Mouse (Mus musculus) neural tube, embryonic 11.5 days (tissue): Measurements from ENCODE around the gene Dner. TPM values are rescaled to one million over a fixed set of nuclear protein-coding genes. Genes with fewer than 3 reads are reported as not detected.
"Not testable (repeated sequence)": the region's sequence is repeated elsewhere in the genome, so short reads cannot be mapped to it uniquely, and the experiment has no call there.

Experiments
- ATAC-seq: fragments of 200-750 bp; cut with Nextera tagmentation; 2 replicates; pipeline ENCODE4 v1.8.0; 2017; ENCODE audit warnings: moderate number of reproducible peaks, mild to moderate bottlenecking, moderate TSS enrichment, moderate library complexity; ENCODE audit not compliant: insufficient read depth, low FRiP score, low TSS enrichment
- DNase-seq: peaks from one replicate; pipeline ENCODE4 v3.0.0-alpha.2; 2015; ENCODE audit warnings: low spot score
- H3K27ac ChIP-seq: fragments of 300-500 bp; sonication (generic); 2 replicates; pipeline ENCODE4 v1.5.1; 2014; ENCODE audit warnings: low read depth, mild to moderate bottlenecking, low read length
- H3K27me3 ChIP-seq: fragments of 300-500 bp; sonication (generic); 2 replicates; pipeline ENCODE4 v1.6.1; 2014; ENCODE audit warnings: mild to moderate bottlenecking, low read length, mixed read lengths; ENCODE audit not compliant: control insufficient read depth, insufficient read depth
- H3K36me3 ChIP-seq: fragments of 300-500 bp; sonication (generic); 2 replicates; pipeline ENCODE4 v1.6.1; 2014; ENCODE audit warnings: mild to moderate bottlenecking, low read length, moderate library complexity, mixed read lengths; ENCODE audit not compliant: control insufficient read depth, insufficient read depth
- H3K4me1 ChIP-seq: fragments of 300-500 bp; sonication (generic); 2 replicates; pipeline ENCODE4 v1.6.1; 2014; ENCODE audit warnings: low read length, mixed read lengths; ENCODE audit not compliant: control insufficient read depth, insufficient read depth
- H3K4me2 ChIP-seq: fragments of 300-500 bp; sonication (generic); 2 replicates; pipeline ENCODE4 v1.6.1; 2014; ENCODE audit warnings: low read depth, mild to moderate bottlenecking, moderate library complexity
- H3K4me3 ChIP-seq: fragments of 300-500 bp; sonication (generic); 2 replicates; pipeline ENCODE4 v1.5.1; 2014; ENCODE audit warnings: low read depth, low read length
- H3K9ac ChIP-seq: fragments of 300-500 bp; sonication (generic); 2 replicates; pipeline ENCODE4 v1.6.1; 2014; ENCODE audit warnings: mild to moderate bottlenecking, low read length
- H3K9me3 ChIP-seq: fragments of 300-500 bp; sonication (generic); 2 replicates; pipeline ENCODE4 v1.6.1; 2016; ENCODE audit warnings: low read length; ENCODE audit not compliant: control insufficient read depth
- WGBS: fragments of 180-500 bp; shearing (Covaris S2); extraction: QIAGEN DNeasy Blood & Tissue Kit; methylation state at CpG from one replicate; pipeline ENCODE4 v1.1.7; 2014; 5-methylcytosine and 5-hydroxymethylcytosine counted together
- microRNA-seq: library from miRNA; unstranded; fragments of <30 nt; microRNA quantifications from one replicate; pipeline ENCODE4, GENCODE M21; 2016
- polyA plus RNA-seq: library from polyadenylated mRNA; unstranded; fragments of >200 nt; fragmentation: Nextera tagmentation; extraction: Ambion mirVana; gene quantifications from 2 replicates; pipeline ENCODE4 v1.2.1, GENCODE M21; 2014

The Dner gene
- polyA plus RNA-seq, 1 experiment from 2014 or later = 44.7 TPM

DNA sequence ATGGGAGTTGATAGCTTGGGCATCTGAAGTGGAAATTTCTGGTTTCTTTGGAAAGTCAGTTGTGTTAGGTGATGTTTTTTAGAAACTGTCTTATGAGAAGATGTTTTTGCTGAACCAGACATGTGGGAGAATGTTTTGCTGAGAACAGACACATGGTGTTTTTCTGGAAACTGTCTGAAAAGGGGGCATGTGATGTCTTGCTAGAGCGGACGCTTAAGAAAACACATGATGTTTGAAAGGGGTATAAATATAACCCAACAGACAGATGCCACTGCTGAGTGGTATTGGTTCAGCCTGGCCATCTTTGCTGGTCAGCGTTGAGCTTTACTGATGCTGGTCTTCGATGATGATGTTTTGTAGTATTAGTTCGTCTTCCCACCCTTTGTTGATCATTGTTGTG, 338.8 kb downstream of the Dner start:
- H3K4me1 ChIP-seq = no peaks in the 10 kb centered on the region
- no peak for DNase-seq
- WGBS = 88% methylated on average over 5 of the region's 5 CpGs
- H3K27ac ChIP-seq = no peak overlapping the region
- no peaks in the 10 kb centered on the region for H3K9me3 ChIP-seq
- H3K27me3 ChIP-seq = no peaks in the 10 kb centered on the region
- H3K36me3 ChIP-seq = no peaks in the 10 kb centered on the region
- no peak for ATAC-seq
- no peak overlapping the region for H3K4me3 ChIP-seq
- H3K9ac ChIP-seq = no peak overlapping the region
- H3K4me2 ChIP-seq = no peak overlapping the region

DNA sequence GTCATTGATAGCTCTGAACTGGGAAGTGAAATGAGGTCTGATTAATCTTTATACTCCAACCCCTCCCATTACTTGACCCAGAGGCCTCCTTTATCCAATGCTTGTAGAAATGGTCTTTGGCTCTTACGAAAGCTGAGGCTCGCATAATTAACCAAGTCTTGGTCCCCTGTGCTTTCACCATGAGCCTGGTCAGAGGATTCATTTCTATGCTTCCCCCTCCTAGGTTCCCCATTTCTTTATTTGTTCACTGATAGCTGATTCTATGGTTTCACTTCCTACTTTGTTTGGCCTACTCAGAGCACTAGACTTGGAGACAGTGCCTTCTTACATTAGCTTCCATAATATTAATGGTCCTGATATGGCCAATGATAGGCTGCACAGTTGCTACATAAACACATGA, 345.8 kb downstream of the Dner start:
- no peak overlapping the region for H3K4me2 ChIP-seq
- H3K4me1 ChIP-seq = no peaks in the 10 kb centered on the region
- H3K4me3 ChIP-seq = no peak overlapping the region
- no peak overlapping the region for H3K9ac ChIP-seq
- 88% methylated on average over 2 of the region's 2 CpGs for WGBS
- no peaks in the 10 kb centered on the region for H3K27me3 ChIP-seq
- H3K27ac ChIP-seq = no peak overlapping the region
- no peaks in the 10 kb centered on the region for H3K36me3 ChIP-seq
- ATAC-seq (no peak), DNase-seq (no peak)
- H3K9me3 ChIP-seq = no peaks in the 10 kb centered on the region

DNA sequence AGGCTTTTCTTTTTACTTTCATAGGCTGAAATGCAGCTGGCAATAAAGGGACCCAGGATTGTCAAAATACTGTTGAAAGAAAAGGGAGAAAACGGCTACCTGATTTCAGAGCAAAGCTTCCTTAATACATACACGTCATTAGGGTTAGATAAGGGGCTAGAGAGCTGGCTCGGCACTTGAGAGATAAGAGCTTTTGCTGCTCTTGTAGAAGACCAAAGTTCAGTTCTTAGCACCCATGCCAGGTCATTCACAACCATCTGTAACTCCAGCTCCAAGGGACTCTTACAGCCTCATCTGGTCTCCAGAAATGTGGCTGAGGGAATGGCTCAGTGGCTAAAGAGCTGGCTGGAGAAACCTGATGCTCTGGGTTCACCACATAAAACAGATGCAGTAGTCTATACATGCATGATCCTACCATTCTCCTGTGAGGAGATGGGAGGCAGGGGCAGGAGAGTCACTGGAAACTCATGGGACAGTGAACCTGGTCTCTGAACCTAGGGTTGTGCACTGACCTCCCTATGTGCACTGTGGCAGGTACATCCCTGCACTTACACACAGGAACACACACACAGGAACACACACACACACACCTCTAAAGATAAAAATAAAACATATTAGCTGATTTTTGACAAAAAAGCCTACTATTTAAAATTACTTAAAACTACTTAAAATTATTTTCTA, 348.1 kb downstream of the Dner start:
- whole genome bisulfite sequencing = 79% methylated on average over 3 of the region's 3 CpGs
- no peak overlapping the region for H3K4me3 ChIP-seq
- no peak overlapping the region for H3K27ac ChIP-seq
- H3K27me3 ChIP-seq = no peaks in the 10 kb centered on the region
- DNase-seq (no peak), ATAC-seq (no peak)
- no peaks in the 10 kb centered on the region for H3K36me3 ChIP-seq
- no peaks in the 10 kb centered on the region for H3K9me3 ChIP-seq
- no peak overlapping the region for H3K4me2 ChIP-seq
- no peak overlapping the region for H3K9ac ChIP-seq
- no peaks in the 10 kb centered on the region for H3K4me1 ChIP-seq

DNA sequence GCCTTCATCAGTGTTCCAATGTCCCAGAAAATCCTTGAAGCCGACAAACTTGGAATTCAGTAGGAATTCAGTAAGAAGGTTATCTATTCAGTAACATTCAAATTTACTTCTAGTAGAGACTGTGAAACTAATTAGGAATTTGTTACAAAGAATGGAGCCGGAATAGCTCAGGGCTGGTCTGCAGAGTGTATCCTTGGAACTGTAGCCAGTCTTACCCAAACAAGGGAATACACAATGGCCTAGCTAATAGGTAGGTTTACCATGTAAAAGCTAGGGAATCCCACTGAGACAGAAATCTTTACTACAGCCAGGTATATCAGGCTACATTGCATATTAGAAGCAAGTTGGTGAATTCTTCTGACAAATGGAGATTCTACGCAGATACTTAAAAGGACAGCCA, 363.2 kb downstream of the Dner start:
- H3K9ac ChIP-seq, DNase-seq, H3K36me3 ChIP-seq, ATAC-seq, H3K27ac ChIP-seq, H3K4me3 ChIP-seq, H3K27me3 ChIP-seq, H3K9me3 ChIP-seq, H3K4me2 ChIP-seq, H3K4me1 ChIP-seq: not testable (repeated sequence)
- WGBS = 33% methylated on average over 3 of the region's 3 CpGs

DNA sequence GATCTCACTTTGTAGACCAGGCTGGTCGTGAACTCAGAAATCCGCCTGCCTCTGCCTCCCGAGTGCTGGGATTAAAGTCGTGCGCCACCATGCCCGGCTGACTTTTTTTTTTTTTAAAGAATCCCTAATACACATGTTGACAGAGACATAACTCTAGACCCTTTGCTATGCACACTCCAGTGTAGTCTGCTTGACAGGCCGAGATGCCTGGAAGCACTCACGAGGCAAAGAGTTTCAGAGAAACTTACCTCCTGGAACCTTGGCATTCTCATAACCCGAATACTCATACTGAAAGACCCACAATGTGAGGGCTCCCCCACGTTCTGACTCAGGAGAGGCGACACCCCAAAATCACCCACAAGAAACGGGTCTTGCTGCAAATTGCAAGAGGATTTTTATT, 364.2 kb downstream of the Dner start:
- H3K27ac ChIP-seq, H3K27me3 ChIP-seq, H3K4me3 ChIP-seq, H3K36me3 ChIP-seq, DNase-seq, H3K4me1 ChIP-seq, H3K4me2 ChIP-seq, ATAC-seq, H3K9ac ChIP-seq, H3K9me3 ChIP-seq: not testable (repeated sequence)
- WGBS = 78% methylated on average over 12 of the region's 12 CpGs

DNA sequence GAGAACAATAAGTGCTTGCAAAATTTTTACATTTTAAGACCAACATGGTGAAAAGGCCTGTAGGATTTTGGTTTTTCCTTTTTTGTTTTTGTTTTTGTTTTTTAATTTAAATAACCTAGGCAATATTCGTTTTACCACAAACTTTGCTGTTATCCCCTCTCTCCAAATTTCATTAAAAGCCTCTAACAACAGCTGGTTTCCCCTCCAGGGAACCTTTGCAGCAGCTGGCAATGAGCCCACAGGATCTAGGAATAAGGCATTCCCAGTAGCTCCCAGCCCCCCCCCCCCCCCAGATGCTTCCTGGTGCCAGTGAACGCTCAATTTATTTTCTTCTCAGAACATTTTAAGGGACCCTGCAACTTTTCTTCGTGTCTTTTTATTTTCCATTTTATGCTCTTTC, 370.7 kb downstream of the Dner start:
- Histone ChIP-seq H3K27me3 (no peaks in the 10 kb centered on the region), H3K4me3 (no peak overlapping the region), H3K4me1 (no peaks in the 10 kb centered on the region), H3K27ac (no peak overlapping the region), H3K4me2 (no peak overlapping the region), H3K36me3 (no peaks in the 10 kb centered on the region), H3K9me3 (no peaks in the 10 kb centered on the region), H3K9ac (no peak overlapping the region)
- DNase-seq (no peak), ATAC-seq (no peak)
- 42% methylated on average over 3 of the region's 3 CpGs for WGBS

DNA sequence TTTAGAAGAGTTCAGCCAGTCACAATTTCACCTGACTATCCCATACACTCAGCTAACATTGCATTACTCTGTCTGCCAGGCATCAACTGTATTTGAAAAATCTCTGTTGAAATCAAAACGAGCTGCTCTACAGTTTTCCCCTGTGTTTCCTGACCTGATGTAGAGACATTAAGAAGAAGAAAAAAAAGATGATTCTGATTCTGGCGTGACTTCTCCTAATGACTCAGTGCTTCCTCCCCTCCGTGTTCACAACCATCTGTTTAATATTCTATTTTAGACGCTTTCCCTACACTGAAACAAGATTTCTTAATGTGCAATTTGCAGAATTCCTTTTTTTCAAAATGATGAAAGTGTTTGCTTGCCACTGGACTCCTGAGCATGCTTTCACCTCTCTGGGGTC, 374.7 kb downstream of the Dner start:
- WGBS = 84% methylated on average over 4 of the region's 4 CpGs
- Histone ChIP-seq H3K4me3 (no peak overlapping the region), H3K27ac (no peak overlapping the region), H3K9me3 (no peaks in the 10 kb centered on the region), H3K4me2 (no peak overlapping the region), H3K36me3 (no peaks in the 10 kb centered on the region), H3K9ac (no peak overlapping the region), H3K27me3 (no peaks in the 10 kb centered on the region), H3K4me1 (no peaks in the 10 kb centered on the region)
- ATAC-seq (no peak), DNase-seq (no peak)

Small RNAs within 50 kb of the gene (microRNA-seq; reads per million reads assigned to microRNA genes)
- 4.4 reads per million, percentile 11 among the genes with 10 or more reads in this experiment for gene Mir5126

Other genes starting within 250 kb of the Dner start
- gene Fbxo36, start 143.6 kb upstream of the Dner start, polyA plus RNA-seq = 6.7 and 9.6 TPM in 2 replicates
- gene Trip12, start 144.3 kb upstream of the Dner start, polyA plus RNA-seq = 89.0 and 97.6 TPM in 2 replicates
- gene Slc16a14, start 238.9 kb upstream of the Dner start, polyA plus RNA-seq = 1.2 and 2.4 TPM in 2 replicates